Mouse (Mus musculus) forebrain, postnatal 0 days (tissue): Measurements from ENCODE around the gene Dapk2. TPM values are rescaled to one million over a fixed set of nuclear protein-coding genes. Genes with fewer than 3 reads are reported as not detected.

Experiments
- ATAC-seq: fragments of 200-750 bp; cut with Nextera tagmentation; 2 replicates; pipeline ENCODE4 v1.8.0; 2017; ENCODE audit warnings: mild to moderate bottlenecking, moderate library complexity
- DNase-seq: peaks from one replicate; pipeline ENCODE4 v3.0.0-alpha.2; 2015
- H3K27ac ChIP-seq: fragments of 300-500 bp; sonication (generic); 2 replicates; pipeline ENCODE4 v1.5.1; 2014; ENCODE audit warnings: low read depth, mild to moderate bottlenecking, antibody characterized with exemption, low read length, moderate library complexity, mixed read lengths
- H3K27me3 ChIP-seq: fragments of 300-500 bp; sonication (generic); 2 replicates; pipeline ENCODE4 v1.6.1; 2014; ENCODE audit warnings: mild to moderate bottlenecking, low read length, mixed read lengths; ENCODE audit not compliant: insufficient read depth
- H3K36me3 ChIP-seq: fragments of 300-500 bp; sonication (generic); 2 replicates; pipeline ENCODE4 v1.6.1; 2014; ENCODE audit warnings: mild to moderate bottlenecking, moderate library complexity; ENCODE audit not compliant: insufficient read depth
- H3K4me1 ChIP-seq: fragments of 300-500 bp; sonication (generic); 2 replicates; pipeline ENCODE4 v1.6.1; 2014; ENCODE audit warnings: antibody characterized with exemption; ENCODE audit not compliant: insufficient read depth
- H3K4me2 ChIP-seq: fragments of 300-500 bp; sonication (generic); 2 replicates; pipeline ENCODE4 v1.6.1; 2014; ENCODE audit warnings: low read depth, mild to moderate bottlenecking, moderate library complexity
- H3K4me3 ChIP-seq: fragments of 300-500 bp; sonication (generic); 2 replicates; pipeline ENCODE4 v1.5.1; 2014; ENCODE audit warnings: low read depth, low read length, mixed read lengths
- H3K9ac ChIP-seq: fragments of 300-500 bp; sonication (generic); 2 replicates; pipeline ENCODE4 v1.6.1; 2014; ENCODE audit warnings: mild to moderate bottlenecking
- H3K9me3 ChIP-seq: fragments of 300-500 bp; sonication (generic); 2 replicates; pipeline ENCODE4 v1.6.1; 2016; ENCODE audit warnings: low read length
- CTCF ChIP-seq: sonication (generic); IDR thresholded peaks from 2 replicates; pipeline ENCODE4 v1.5.1; 2016; ENCODE audit warnings: antibody characterized with exemption, control low read depth, low read depth
- WGBS: fragments of 180-500 bp; shearing (Covaris S2); extraction: QIAGEN DNeasy Blood & Tissue Kit; methylation state at CpG from one replicate; pipeline ENCODE4 v1.1.7; 2014; 5-methylcytosine and 5-hydroxymethylcytosine counted together
- polyA plus RNA-seq: library from polyadenylated mRNA; unstranded; fragments of >200 nt; fragmentation: Nextera tagmentation; extraction: Ambion mirVana; gene quantifications from 2 replicates; pipeline ENCODE4 v1.2.1, GENCODE M21; 2015
- total RNA-seq: library from RNA; depleted of rRNA; stranded (reverse); fragments of >200 nt; gene quantifications from 2 replicates; pipeline ENCODE4 v1.2.3, GENCODE M21; 2014

Dapk2 gene
- total and polyA plus RNA-seq, 2 experiments from 2014 or later = 1.5 to 3.4 TPM

- no peaks in the 10 kb centered on the region for H3K9me3 ChIP-seq
- 79% methylated on average over 3 of the region's 3 CpGs for WGBS
- no peak overlapping the region for H3K9ac ChIP-seq
- no peaks in the 10 kb centered on the region for H3K27me3 ChIP-seq
- no peaks in the 10 kb centered on the region for H3K4me1 ChIP-seq
- H3K27ac ChIP-seq = no peak overlapping the region
- no peak for DNase-seq
- no peaks in the 10 kb centered on the region for H3K36me3 ChIP-seq
- no peak overlapping the region for H3K4me3 ChIP-seq
- no peak overlapping the region for H3K4me2 ChIP-seq
- ATAC-seq = no peak
- TF ChIP-seq CTCF = no peak
These were observed 25.0 kb downstream of the Dapk2 start for GRCm38 (mm10) chr9:66183023-66183422.

- TF ChIP-seq CTCF = no peak
- Histone ChIP-seq H3K36me3 (no peaks in the 10 kb centered on the region), H3K4me1 (no peaks in the 10 kb centered on the region), H3K4me3 (no peak overlapping the region), H3K27me3 (no peaks in the 10 kb centered on the region), H3K9me3 (no peaks in the 10 kb centered on the region), H3K27ac (no peak overlapping the region), H3K9ac (no peak overlapping the region), H3K4me2 (no peak overlapping the region)
- WGBS = 68% methylated on average over 5 of the region's 5 CpGs
- DNase-seq (no peak), ATAC-seq (no peak)
These were observed 26.5 kb downstream of the Dapk2 start for GRCm38 (mm10) chr9:66184572-66184971.

- H3K4me3 ChIP-seq = no peak overlapping the region
- H3K4me1 ChIP-seq = no peaks in the 10 kb centered on the region
- no peaks in the 10 kb centered on the region for H3K27me3 ChIP-seq
- no peak overlapping the region for H3K27ac ChIP-seq
- H3K36me3 ChIP-seq = no peaks in the 10 kb centered on the region
- no peaks in the 10 kb centered on the region for H3K9me3 ChIP-seq
- 12% methylated on average over 6 of the region's 6 CpGs for WGBS
- DNase-seq = no peak
- TF ChIP-seq CTCF = no peak
- ATAC-seq = no peak
- H3K9ac ChIP-seq = no peak overlapping the region
- no peak overlapping the region for H3K4me2 ChIP-seq
These were observed 28.4 kb downstream of the Dapk2 start for GRCm38 (mm10) chr9:66186426-66186825.

GRCm38 (mm10) chr9:66189026-66189425, 31.0 kb downstream of the Dapk2 start:
- Histone ChIP-seq H3K27me3 (no peaks in the 10 kb centered on the region), H3K27ac (no peak overlapping the region), H3K4me3 (no peak overlapping the region), H3K9ac (no peak overlapping the region), H3K4me1 (no peaks in the 10 kb centered on the region), H3K36me3 (no peaks in the 10 kb centered on the region), H3K4me2 (no peak overlapping the region), H3K9me3 (no peaks in the 10 kb centered on the region)
- ATAC-seq = no peak
- WGBS = 63% methylated on average over 1 of the region's 1 CpGs
- no peak for DNase-seq
- no peak for TF ChIP-seq CTCF

- H3K4me3 ChIP-seq = no peak overlapping the region
- H3K27ac ChIP-seq = no peak overlapping the region
- H3K4me2 ChIP-seq = no peak overlapping the region
- no peaks in the 10 kb centered on the region for H3K9me3 ChIP-seq
- H3K36me3 ChIP-seq = no peaks in the 10 kb centered on the region
- WGBS = 85% methylated on average over 3 of the region's 3 CpGs
- no peaks in the 10 kb centered on the region for H3K27me3 ChIP-seq
- no peak overlapping the region for H3K9ac ChIP-seq
- no peak for ATAC-seq
- no peak for DNase-seq
- no peak for TF ChIP-seq CTCF
- H3K4me1 ChIP-seq = no peaks in the 10 kb centered on the region
These were observed 36.0 kb downstream of the Dapk2 start for GRCm38 (mm10) chr9:66194003-66194402.

GRCm38 (mm10) chr9:66196561-66196960, 38.5 kb downstream of the Dapk2 start:
- no peak for TF ChIP-seq CTCF
- H3K9me3 ChIP-seq = no peaks in the 10 kb centered on the region
- no peaks in the 10 kb centered on the region for H3K27me3 ChIP-seq
- no peak overlapping the region for H3K27ac ChIP-seq
- DNase-seq (no peak), ATAC-seq (no peak)
- no peak overlapping the region for H3K4me3 ChIP-seq
- no peak overlapping the region for H3K9ac ChIP-seq
- 80% methylated on average over 3 of the region's 3 CpGs for WGBS
- no peaks in the 10 kb centered on the region for H3K36me3 ChIP-seq
- H3K4me1 ChIP-seq = no peaks in the 10 kb centered on the region
- H3K4me2 ChIP-seq = no peak overlapping the region

- no peak overlapping the region for H3K9ac ChIP-seq
- H3K27me3 ChIP-seq = no peaks in the 10 kb centered on the region
- ATAC-seq (no peak), DNase-seq (no peak)
- TF ChIP-seq CTCF = no peak
- no peak overlapping the region for H3K4me3 ChIP-seq
- WGBS = 89% methylated on average over 1 of the region's 1 CpGs
- H3K4me1 ChIP-seq = no peaks in the 10 kb centered on the region
- no peaks in the 10 kb centered on the region for H3K9me3 ChIP-seq
- no peak overlapping the region for H3K27ac ChIP-seq
- no peaks in the 10 kb centered on the region for H3K36me3 ChIP-seq
- H3K4me2 ChIP-seq = no peak overlapping the region
These were observed 40.5 kb downstream of the Dapk2 start for GRCm38 (mm10) chr9:66198533-66198932.
